8 mouse cellular contexts compared by ENCODE assay signal in genomic region chr13:60738429-60738828, GRCm38 (mm10). TPM values are rescaled to one million over a fixed set of nuclear protein-coding genes. Genes with fewer than 3 reads are reported as not detected.
DNase-seq lines count a peak whose midpoint lies in the region; ATAC-seq and TF ChIP-seq lines count a peak whose summit lies in the region.

No protein-coding gene starts in this region.

- peak overlapping the region; percentile 58 for H3K4me3 ChIP-seq in E14TG2a.4 (replicated peaks; ENCODE audit: low read length)
- H3K4me3 ChIP-seq in embryonic facial prominence, embryonic 15.5 days (replicated peaks): peak overlapping the region; percentile 20
- peak overlapping the region; percentile 35 for H3K4me3 ChIP-seq in heart, embryonic 10.5 days
- no peak overlapping the region for H3K4me3 ChIP-seq in liver, postnatal 0 days (ENCODE audit: low read depth, low read length)
- no peak overlapping the region for H3K4me3 ChIP-seq in neural tube, embryonic 13.5 days

- H3K27ac ChIP-seq in embryonic facial prominence, embryonic 15.5 days (replicated peaks): peak overlapping the region; percentile 67
- peak overlapping the region; percentile 79 for H3K27ac ChIP-seq in heart, embryonic 10.5 days
- peak overlapping the region; percentile 45 for H3K27ac ChIP-seq in liver, postnatal 0 days (ENCODE audit: low read depth)
- H3K27ac ChIP-seq in neural tube, embryonic 13.5 days (replicated peaks): no peak overlapping the region; the same call in 1 of the 2 replicates

- H3K27me3 ChIP-seq in E14TG2a.4 (ENCODE audit: insufficient read depth, low read length): 0 out of 2 replicates have a peak, but pooled peaks cover 4% of the 10 kb centered on the region
- no peaks in the 10 kb centered on the region for H3K27me3 ChIP-seq in embryonic facial prominence, embryonic 15.5 days
- no peaks in the 10 kb centered on the region for H3K27me3 ChIP-seq in heart, embryonic 10.5 days (ENCODE audit: insufficient read depth, poor library complexity, severe bottlenecking)
- H3K27me3 ChIP-seq in liver, postnatal 0 days (ENCODE audit: insufficient read depth, low read length): no peaks in the 10 kb centered on the region
- H3K27me3 ChIP-seq in neural tube, embryonic 13.5 days: no peaks in the 10 kb centered on the region

- H3K9ac ChIP-seq in embryonic facial prominence, embryonic 15.5 days: no peak overlapping the region
- no peak overlapping the region for H3K9ac ChIP-seq in liver, postnatal 0 days (replicated peaks)
- H3K9ac ChIP-seq in neural tube, embryonic 13.5 days: no peak overlapping the region

- peak; percentile 86 for DNase-seq in brain, adult 2 months (ENCODE audit: low read depth, low spot score)
- DNase-seq in heart, embryonic 10.5 days (ENCODE audit: low spot score): peak; percentile 90
- DNase-seq in kidney, adult 9 months: peak; percentile 86
- peak; percentile 81 for DNase-seq in liver, postnatal 0 days
- DNase-seq in thymus, adult 18-20 months: peak; percentile 54 to 63

- WGBS in embryonic facial prominence, embryonic 15.5 days: 3% methylated on average over 9 of the region's 9 CpGs
- WGBS in heart, embryonic 10.5 days: 17% methylated on average over 9 of the region's 9 CpGs
- 9% methylated on average over 9 of the region's 9 CpGs for WGBS in liver, postnatal 0 days (ENCODE audit: insufficient replicate concordance)
- 15% methylated on average over 9 of the region's 9 CpGs for WGBS in neural tube, embryonic 13.5 days

- no peaks in the 10 kb centered on the region for H3K9me3 ChIP-seq in E14TG2a.4 (ENCODE audit: low read length)
- no peaks in the 10 kb centered on the region for H3K9me3 ChIP-seq in embryonic facial prominence, embryonic 15.5 days (replicated peaks)
- no peaks in the 10 kb centered on the region for H3K9me3 ChIP-seq in heart, embryonic 10.5 days
- H3K9me3 ChIP-seq in liver, postnatal 0 days (ENCODE audit: low read length): no peaks in the 10 kb centered on the region
- H3K9me3 ChIP-seq in neural tube, embryonic 13.5 days: no peaks in the 10 kb centered on the region

- H3K4me2 ChIP-seq in embryonic facial prominence, embryonic 15.5 days (replicated peaks): peak overlapping the region; percentile 47
- peak overlapping the region; percentile 58 for H3K4me2 ChIP-seq in liver, postnatal 0 days (ENCODE audit: low read depth, low read length)
- peak overlapping the region; percentile 38 for H3K4me2 ChIP-seq in neural tube, embryonic 13.5 days

- TF ChIP-seq CTCF in E14TG2a.4 (conservative IDR thresholded peaks at IDR 0.05; ENCODE audit: low read length): peak; percentile 62
- TF ChIP-seq CTCF in liver, postnatal 0 days (IDR thresholded peaks at IDR 0.05; ENCODE audit: low read depth): peak; percentile 89

- H3K36me3 ChIP-seq in E14TG2a.4 (ENCODE audit: insufficient read depth, low read length): peaks cover 15% of the 10 kb centered on the region
- H3K36me3 ChIP-seq in embryonic facial prominence, embryonic 15.5 days: peaks cover 15% of the 10 kb centered on the region
- peaks cover 15% of the 10 kb centered on the region for H3K36me3 ChIP-seq in heart, embryonic 10.5 days
- H3K36me3 ChIP-seq in liver, postnatal 0 days (replicated peaks; ENCODE audit: insufficient read depth, low read length): peaks cover 28% of the 10 kb centered on the region; the same call in 1 of the 2 replicates
- peaks cover 75% of the 10 kb centered on the region for H3K36me3 ChIP-seq in neural tube, embryonic 13.5 days

- 0 out of 2 replicates have a peak, but pooled peaks have one; percentile 14 for TF ChIP-seq EP300 in liver, postnatal 0 days (IDR thresholded peaks at IDR 0.05; ENCODE audit: low read depth)

- ATAC-seq in embryonic facial prominence, embryonic 15.5 days (ENCODE audit: insufficient number of reproducible peaks, low FRiP score, low TSS enrichment, low read depth): peak; percentile 73; the same call in 1 of the 2 replicates
- ATAC-seq in liver, postnatal 0 days: peak; percentile 60
- peak; percentile 77 for ATAC-seq in neural tube, embryonic 13.5 days (ENCODE audit: low read depth)

- peaks cover 36% of the 10 kb centered on the region for H3K4me1 ChIP-seq in E14TG2a.4 (replicated peaks; ENCODE audit: low read depth, low read length)
- peaks cover 10% of the 10 kb centered on the region for H3K4me1 ChIP-seq in embryonic facial prominence, embryonic 15.5 days
- peaks cover 15% of the 10 kb centered on the region for H3K4me1 ChIP-seq in heart, embryonic 10.5 days
- H3K4me1 ChIP-seq in liver, postnatal 0 days (ENCODE audit: insufficient read depth): peaks cover 19% of the 10 kb centered on the region
- peaks cover 18% of the 10 kb centered on the region for H3K4me1 ChIP-seq in neural tube, embryonic 13.5 days (replicated peaks)

RNA-seq across cellular contexts. Expression of gene BC051665, which starts 47.7 kb away (rescaled TPM):
- polyA plus RNA-seq in embryonic facial prominence, embryonic 15.5 days (2015; fragmentation: Nextera tagmentation; extraction: Ambion mirVana): not detected in 2 replicates
- polyA plus RNA-seq in heart, embryonic 10.5 days (2016; fragmentation: Nextera tagmentation; extraction: Ambion mirVana): not detected in 2 replicates
- polyA plus RNA-seq in liver, postnatal 0 days (2015; fragmentation: Nextera tagmentation; extraction: Ambion mirVana): not detected in 2 replicates
- not detected in 2 replicates for polyA plus RNA-seq in neural tube, embryonic 13.5 days (2015; fragmentation: Nextera tagmentation; extraction: Ambion mirVana)

Comparison
In these comparisons a context has a peak if more than half of its experiments do, and no peak if none do; other contexts are left out.
1. H3K4me3 ChIP-seq: peak in E14TG2a.4 (single experiment), embryonic facial prominence, embryonic 15.5 days (single experiment) and heart, embryonic 10.5 days (single experiment); none in liver, postnatal 0 days (single experiment) and neural tube, embryonic 13.5 days (single experiment).
2. Peak in every context shown above with its lines, with median percentiles within 50 percentile points of each other: DNase-seq, ATAC-seq and H3K4me2 ChIP-seq.